Mouse (Mus musculus): ENCODE results near the gene Mmp2. TPM values are rescaled to one million over a fixed set of nuclear protein-coding genes. Genes with fewer than 3 reads are reported as not detected.
"Not testable (repeated sequence)": the region's sequence is repeated elsewhere in the genome, so short reads cannot be mapped to it uniquely, and the experiment has no call there.

The Mmp2 gene
- polyA plus RNA-seq, 1 experiment from 2014 or later, result 22.3 TPM

DNA sequence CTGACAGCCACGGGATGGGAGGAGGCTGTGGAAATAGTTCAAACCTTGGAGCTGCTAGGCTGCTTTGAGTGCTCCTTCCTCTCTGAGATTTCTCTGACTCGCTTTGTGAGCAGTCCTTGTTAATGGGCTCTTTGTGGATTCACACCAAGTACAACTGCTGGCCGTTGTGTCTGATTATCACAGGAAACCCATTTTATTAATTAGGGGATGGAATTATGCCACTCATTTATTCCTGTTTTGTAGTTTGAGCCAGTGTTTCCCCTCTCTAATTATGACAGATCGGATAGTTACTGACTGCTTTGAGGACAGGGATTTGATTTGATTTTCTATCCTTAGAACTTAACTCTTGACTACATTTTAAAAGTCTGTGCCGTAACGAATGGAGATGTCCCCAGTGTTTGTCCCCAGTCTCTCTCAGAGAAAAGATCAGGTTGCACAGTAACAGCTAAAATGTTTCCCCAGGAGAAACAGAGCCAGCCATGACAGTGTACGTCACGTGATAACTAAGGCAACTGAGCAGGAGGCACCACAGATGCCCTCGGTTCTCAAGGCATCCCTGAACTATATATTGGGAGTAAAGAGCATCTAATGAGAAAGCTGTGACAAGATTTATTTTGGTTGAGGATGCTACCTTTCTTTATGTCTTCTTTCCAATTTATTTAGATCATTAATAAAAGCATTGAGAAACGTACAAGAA, 45.1 kb downstream of the Mmp2 start:
- H3K27ac ChIP-seq, result no peak overlapping the region
- 64% methylated on average over 10 of the region's 10 CpGs for WGBS
- no peaks in the 10 kb centered on the region for H3K4me1 ChIP-seq
- no peaks in the 10 kb centered on the region for H3K9me3 ChIP-seq
- H3K27me3 ChIP-seq (replicated peaks), result no peaks in the 10 kb centered on the region
- H3K4me3 ChIP-seq, result no peak overlapping the region
- H3K36me3 ChIP-seq (replicated peaks), result no peaks in the 10 kb centered on the region
- no peak overlapping the region for H3K9ac ChIP-seq
- no peak for ATAC-seq (replicated peaks)
- H3K4me2 ChIP-seq, result no peak overlapping the region

DNA sequence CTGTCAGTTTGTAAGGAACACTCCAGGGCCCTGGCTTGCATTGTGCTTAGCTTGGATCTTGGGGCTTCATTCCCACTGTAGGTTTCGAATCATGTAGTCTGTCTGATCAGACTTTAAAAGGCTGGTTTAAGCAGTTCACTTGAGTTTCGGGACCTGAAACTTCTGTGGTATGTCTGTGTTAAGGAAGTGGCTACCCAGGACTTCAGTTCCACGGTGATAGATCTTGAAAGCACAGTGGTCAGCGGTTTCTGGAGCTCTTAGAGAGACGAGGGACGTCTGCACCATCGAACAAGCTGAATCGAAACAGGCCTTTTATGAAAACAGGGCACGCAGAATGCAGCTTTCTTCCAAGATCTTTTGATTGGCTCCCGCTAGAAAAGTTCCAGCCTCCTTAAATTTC, 48.7 kb downstream of the Mmp2 start:
- no peak for ATAC-seq (replicated peaks)
- no peak overlapping the region for H3K4me2 ChIP-seq
- no peaks in the 10 kb centered on the region for H3K27me3 ChIP-seq (replicated peaks)
- no peaks in the 10 kb centered on the region for H3K36me3 ChIP-seq (replicated peaks)
- no peak overlapping the region for H3K9ac ChIP-seq
- no peaks in the 10 kb centered on the region for H3K9me3 ChIP-seq
- H3K27ac ChIP-seq, result no peak overlapping the region
- no peak overlapping the region for H3K4me3 ChIP-seq
- H3K4me1 ChIP-seq, result no peaks in the 10 kb centered on the region
- WGBS, result 57% methylated on average over 10 of the region's 10 CpGs

- 77% methylated on average over 4 of the region's 4 CpGs for WGBS
- Histone ChIP-seq H3K4me1 (no peaks in the 10 kb centered on the region), H3K9me3 (no peaks in the 10 kb centered on the region), H3K9ac (no peak overlapping the region), H3K4me2 (no peak overlapping the region), H3K27ac (no peak overlapping the region), H3K27me3 (replicated peaks) (no peaks in the 10 kb centered on the region), H3K4me3 (no peak overlapping the region), H3K36me3 (replicated peaks) (no peaks in the 10 kb centered on the region)
- ATAC-seq (replicated peaks), result no peak
These were observed 54.2 kb downstream of the Mmp2 start for GRCm38 (mm10) chr8:92881247-92881646.

- 81% methylated on average over 2 of the region's 2 CpGs for WGBS
- H3K27ac ChIP-seq, result no peak overlapping the region
- no peak overlapping the region for H3K4me3 ChIP-seq
- no peak overlapping the region for H3K9ac ChIP-seq
- H3K4me2 ChIP-seq, result no peak overlapping the region
- no peaks in the 10 kb centered on the region for H3K36me3 ChIP-seq (replicated peaks)
- no peaks in the 10 kb centered on the region for H3K4me1 ChIP-seq
- ATAC-seq (replicated peaks), result no peak
- no peaks in the 10 kb centered on the region for H3K27me3 ChIP-seq (replicated peaks)
- H3K9me3 ChIP-seq, result no peaks in the 10 kb centered on the region
These were observed 56.7 kb downstream of the Mmp2 start for GRCm38 (mm10) chr8:92883771-92884170.

GRCm38 (mm10) chr8:92892216-92892615, 65.1 kb downstream of the Mmp2 start:
- not testable (repeated sequence) for H3K4me1 ChIP-seq; ATAC-seq (replicated peaks); H3K9ac ChIP-seq; H3K27ac ChIP-seq; H3K4me3 ChIP-seq; H3K4me2 ChIP-seq; H3K36me3 ChIP-seq (replicated peaks); H3K27me3 ChIP-seq (replicated peaks); H3K9me3 ChIP-seq
- 85% methylated on average over 3 of the region's 3 CpGs for WGBS

GRCm38 (mm10) chr8:92893870-92894269, 66.8 kb downstream of the Mmp2 start:
- H3K4me2 ChIP-seq, result no peak overlapping the region
- no peaks in the 10 kb centered on the region for H3K27me3 ChIP-seq (replicated peaks)
- H3K9me3 ChIP-seq, result no peaks in the 10 kb centered on the region
- 87% methylated on average over 2 of the region's 2 CpGs for WGBS
- no peak overlapping the region for H3K27ac ChIP-seq
- H3K9ac ChIP-seq, result no peak overlapping the region
- no peaks in the 10 kb centered on the region for H3K36me3 ChIP-seq (replicated peaks)
- H3K4me3 ChIP-seq, result no peak overlapping the region
- no peak for ATAC-seq (replicated peaks)
- H3K4me1 ChIP-seq, result no peaks in the 10 kb centered on the region

DNA sequence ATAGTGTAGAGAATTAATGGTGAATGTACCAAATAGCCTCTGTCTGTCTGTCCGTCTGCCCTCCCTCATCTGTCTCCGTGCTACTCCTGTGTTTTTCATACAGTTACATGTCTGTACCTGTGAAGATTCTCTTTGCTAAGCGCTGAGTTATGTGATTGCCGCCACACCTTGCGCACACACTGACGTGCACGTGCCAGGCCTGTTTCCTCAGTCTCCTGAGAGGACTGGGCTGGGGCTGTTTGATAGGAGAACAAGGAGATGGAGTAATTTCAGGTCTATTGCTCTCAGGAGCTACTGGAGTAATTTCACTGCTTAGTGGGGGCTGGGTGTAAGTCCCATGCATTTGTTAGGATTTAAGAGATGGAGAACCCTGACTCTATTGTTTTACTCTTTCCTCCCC, 68.0 kb downstream of the Mmp2 start:
- H3K9ac ChIP-seq, result no peak overlapping the region
- no peak for ATAC-seq (replicated peaks)
- H3K4me1 ChIP-seq, result no peaks in the 10 kb centered on the region
- H3K27ac ChIP-seq, result no peak overlapping the region
- H3K4me2 ChIP-seq, result no peak overlapping the region
- no peaks in the 10 kb centered on the region for H3K9me3 ChIP-seq
- H3K27me3 ChIP-seq (replicated peaks), result no peaks in the 10 kb centered on the region
- no peaks in the 10 kb centered on the region for H3K36me3 ChIP-seq (replicated peaks)
- no peak overlapping the region for H3K4me3 ChIP-seq
- 90% methylated on average over 7 of the region's 7 CpGs for WGBS

DNA sequence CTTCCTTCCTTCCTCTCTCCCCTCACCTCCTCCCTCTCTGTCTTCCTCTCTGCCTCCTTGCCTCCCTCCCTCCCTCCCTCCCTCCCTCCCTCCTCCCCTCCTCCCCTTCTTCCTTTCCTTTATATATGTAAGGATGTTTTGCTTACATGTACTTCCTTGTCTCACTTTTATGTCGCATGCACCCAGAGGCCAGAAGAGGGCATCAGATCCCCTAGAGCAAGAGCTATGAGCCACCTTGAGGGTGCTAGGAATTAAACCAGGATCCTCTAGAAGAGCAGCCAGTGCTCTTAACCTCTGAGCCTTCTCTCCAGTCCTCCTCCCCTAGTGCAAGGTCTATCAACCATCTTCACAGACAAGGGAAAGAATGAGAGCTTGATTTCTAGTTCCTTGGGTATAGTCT, 69.0 kb downstream of the Mmp2 start:
- WGBS, result 87% methylated on average over 1 of the region's 1 CpGs
- Histone ChIP-seq H3K4me2 (no peak overlapping the region), H3K9me3 (no peaks in the 10 kb centered on the region), H3K27me3 (replicated peaks) (no peaks in the 10 kb centered on the region), H3K9ac (no peak overlapping the region), H3K4me1 (no peaks in the 10 kb centered on the region), H3K36me3 (replicated peaks) (no peaks in the 10 kb centered on the region), H3K27ac (no peak overlapping the region), H3K4me3 (no peak overlapping the region)
- no peak for ATAC-seq (replicated peaks)

DNA sequence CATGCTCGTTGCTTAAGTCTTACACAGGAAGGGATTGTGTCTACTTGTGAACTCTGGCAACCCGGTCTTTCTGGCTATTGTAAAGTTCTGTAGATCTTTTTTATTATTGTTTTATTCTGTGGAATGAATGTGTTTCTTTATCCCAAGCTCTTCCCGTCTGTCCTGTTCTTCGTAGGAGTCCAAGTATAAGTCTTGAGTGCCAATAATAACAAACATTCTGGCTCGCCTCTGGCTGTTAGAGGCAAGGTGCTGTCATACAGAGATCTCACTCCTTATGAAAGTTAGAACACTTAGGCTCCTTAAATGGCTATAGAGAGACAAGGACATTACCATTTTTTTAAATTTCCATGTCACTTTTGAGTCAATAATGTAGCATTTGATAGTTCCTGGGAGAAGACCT, 69.5 kb downstream of the Mmp2 start:
- no peak overlapping the region for H3K4me2 ChIP-seq
- no peak overlapping the region for H3K27ac ChIP-seq
- no peak overlapping the region for H3K9ac ChIP-seq
- H3K36me3 ChIP-seq (replicated peaks), result no peaks in the 10 kb centered on the region
- ATAC-seq (replicated peaks), result no peak
- no peaks in the 10 kb centered on the region for H3K4me1 ChIP-seq
- no peak overlapping the region for H3K4me3 ChIP-seq
- no peaks in the 10 kb centered on the region for H3K27me3 ChIP-seq (replicated peaks)
- no peaks in the 10 kb centered on the region for H3K9me3 ChIP-seq
- 82% methylated on average over 5 of the region's 5 CpGs for WGBS

GRCm38 (mm10) chr8:92897794-92898193, 70.7 kb downstream of the Mmp2 start:
- Histone ChIP-seq H3K36me3 (replicated peaks) (no peaks in the 10 kb centered on the region), H3K9me3 (no peaks in the 10 kb centered on the region), H3K4me3 (no peak overlapping the region), H3K4me2 (no peak overlapping the region), H3K9ac (no peak overlapping the region), H3K4me1 (no peaks in the 10 kb centered on the region), H3K27me3 (replicated peaks) (no peaks in the 10 kb centered on the region), H3K27ac (no peak overlapping the region)
- ATAC-seq (replicated peaks), result no peak
- 80% methylated on average over 4 of the region's 4 CpGs for WGBS

GRCm38 (mm10) chr8:92899590-92899989, 72.5 kb downstream of the Mmp2 start:
- no peaks in the 10 kb centered on the region for H3K27me3 ChIP-seq (replicated peaks)
- H3K27ac ChIP-seq, result no peak overlapping the region
- no peaks in the 10 kb centered on the region for H3K4me1 ChIP-seq
- WGBS, result 82% methylated on average over 9 of the region's 9 CpGs
- H3K4me3 ChIP-seq, result no peak overlapping the region
- no peak for ATAC-seq (replicated peaks)
- H3K9ac ChIP-seq, result no peak overlapping the region
- no peaks in the 10 kb centered on the region for H3K9me3 ChIP-seq
- no peak overlapping the region for H3K4me2 ChIP-seq
- H3K36me3 ChIP-seq (replicated peaks), result no peaks in the 10 kb centered on the region

DNA sequence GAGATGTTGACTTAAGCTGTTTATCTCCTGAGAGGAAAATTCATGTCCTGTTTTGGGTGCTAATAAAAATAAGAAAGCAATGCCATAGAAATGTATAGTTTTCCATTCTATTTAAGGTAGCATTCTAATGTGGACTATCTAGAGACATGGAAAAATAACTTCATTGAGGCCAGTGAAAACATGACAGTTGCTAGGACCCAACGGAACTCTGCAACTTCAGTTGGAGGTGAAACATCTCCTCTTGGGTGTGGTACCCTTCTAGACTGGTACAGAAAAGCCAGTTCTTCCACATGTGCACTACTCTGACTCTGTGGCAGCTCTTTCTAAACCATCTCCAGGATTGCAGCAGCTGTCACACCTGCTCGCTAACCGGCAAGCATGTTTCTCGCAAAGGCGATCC, 74.0 kb downstream of the Mmp2 start, which contains the start of gene Capns2:
Capns2 (plus strand) TSS at position 301 of the 400 bp plus-strand sequence.
- H3K4me1 ChIP-seq, result no peaks in the 10 kb centered on the region
- H3K4me2 ChIP-seq, result no peak within 1 kb of the TSS
- H3K36me3 ChIP-seq (replicated peaks), result no peaks in the 10 kb centered on the region
- H3K27me3 ChIP-seq (replicated peaks), result no peaks in the 10 kb centered on the region
- H3K4me3 ChIP-seq, result no peak within 1 kb of the TSS
- H3K9me3 ChIP-seq, result no peaks in the 10 kb centered on the region
- WGBS, result 95% methylated on average over 5 of the region's 5 CpGs
- ATAC-seq (replicated peaks), result no peak
- no peak within 1 kb of the TSS for H3K27ac ChIP-seq
- H3K9ac ChIP-seq, result no peak within 1 kb of the TSS

DNA sequence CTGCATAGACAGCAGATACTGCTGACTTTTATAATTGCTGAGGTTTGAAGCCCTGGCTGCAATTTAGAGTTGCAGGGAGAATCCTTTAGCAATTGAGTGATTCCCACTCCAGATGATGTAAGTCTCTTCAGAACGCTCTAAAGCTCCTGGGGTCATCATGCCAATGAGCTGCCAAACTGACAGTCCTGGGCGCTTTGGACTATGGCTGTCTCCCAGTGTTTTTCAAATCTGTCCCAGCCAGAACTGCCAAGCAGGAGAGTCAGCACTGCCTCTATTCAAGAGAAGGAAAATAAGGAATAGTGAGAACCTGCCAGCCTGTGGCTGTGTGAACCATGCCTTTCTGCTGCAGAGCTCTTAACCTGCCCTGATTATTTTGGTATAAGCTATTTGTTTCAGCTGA, 75.9 kb downstream of the Mmp2 start:
- H3K9me3 ChIP-seq, result no peaks in the 10 kb centered on the region
- H3K27me3 ChIP-seq (replicated peaks), result no peaks in the 10 kb centered on the region
- H3K4me1 ChIP-seq, result no peaks in the 10 kb centered on the region
- H3K36me3 ChIP-seq (replicated peaks), result no peaks in the 10 kb centered on the region
- H3K4me2 ChIP-seq, result no peak overlapping the region
- H3K27ac ChIP-seq, result no peak overlapping the region
- 70% methylated on average over 2 of the region's 2 CpGs for WGBS
- no peak overlapping the region for H3K9ac ChIP-seq
- no peak for ATAC-seq (replicated peaks)
- no peak overlapping the region for H3K4me3 ChIP-seq
